Mouse (Mus musculus): ENCODE results near the gene Fam162a.
A peak's percentile ranks its signal among the peaks of the same experiment; 100 is the strongest.
"Not testable (repeated sequence)": the region's sequence is repeated elsewhere in the genome, so short reads cannot be mapped to it uniquely, and the experiment has no call there.

Gene Fam162a

GRCm38 (mm10) chr16:36057933-36058475 is 13.4 kb downstream of the Fam162a start:
- no peak for DNase-seq (ENCODE audit: low spot score)

- no peak for DNase-seq (ENCODE audit: low spot score)
Observed at GRCm38 (mm10) chr16:36056416-36056815, 15.0 kb downstream of the Fam162a start.

- DNase-seq (ENCODE audit: low spot score) = no peak
Observed at GRCm38 (mm10) chr16:36054920-36055319, 16.5 kb downstream of the Fam162a start.

- no peak for DNase-seq (ENCODE audit: low spot score)
Observed at GRCm38 (mm10) chr16:36053524-36054275, 17.7 kb downstream of the Fam162a start.

- DNase-seq (ENCODE audit: low spot score) = no peak
Observed at GRCm38 (mm10) chr16:36051491-36051890, 19.9 kb downstream of the Fam162a start.

GRCm38 (mm10) chr16:36047538-36047937 is 23.9 kb downstream of the Fam162a start:
- no peak for DNase-seq (ENCODE audit: low spot score)

- no peak for DNase-seq (ENCODE audit: low spot score)
Observed at GRCm38 (mm10) chr16:36043964-36044363, 27.4 kb downstream of the Fam162a start.

GRCm38 (mm10) chr16:36043073-36043472 is 28.3 kb downstream of the Fam162a start:
- DNase-seq (ENCODE audit: low spot score) = no peak

- no peak for DNase-seq (ENCODE audit: low spot score)
Observed at GRCm38 (mm10) chr16:36041625-36042020, 29.8 kb downstream of the Fam162a start.

GRCm38 (mm10) chr16:36040640-36041624 is 30.5 kb downstream of the Fam162a start, which contains the start of gene Wdr5b:
Gene Wdr5b (plus strand): TSS chr16:36041190.
- peak; percentile 91 for DNase-seq (ENCODE audit: low spot score)

GRCm38 (mm10) chr16:36028120-36028519 is 43.3 kb downstream of the Fam162a start:
- DNase-seq (ENCODE audit: low spot score) = not testable (repeated sequence)

- no peak for DNase-seq (ENCODE audit: low spot score)
Observed at GRCm38 (mm10) chr16:36016335-36016734, 55.1 kb downstream of the Fam162a start.

GRCm38 (mm10) chr16:36008396-36008795 is 63.0 kb downstream of the Fam162a start:
- DNase-seq (ENCODE audit: low spot score) = no peak

- not testable (repeated sequence) for DNase-seq (ENCODE audit: low spot score)
Observed at GRCm38 (mm10) chr16:35998852-35999251, 72.5 kb downstream of the Fam162a start.

Measured in layer of hippocampus, adult 9-10 months (tissue).